Mouse (Mus musculus) layer of hippocampus, postnatal 36 days (tissue): ENCODE data around the gene Rab44. TPM values are rescaled to one million over a fixed set of nuclear protein-coding genes. Genes with fewer than 3 reads are reported as not detected.

Experiments used
- total RNA-seq, 2 experiments: library from RNA; stranded (reverse); gene quantifications; 2 replicates each; pipeline ENCODE4 v1.2.3; 2021

Rab44 gene
- total RNA-seq, 2 experiments from 2014 or later: not detected

Other genes with a start within 250 kb of the Rab44 start
- gene 4930539E08Rik, start 198.8 kb upstream of the Rab44 start, total RNA-seq: 1 to 10 TPM; 3.2 to 4.6 TPM
- not detected for gene Pxt1, start 170.3 kb upstream of the Rab44 start, total RNA-seq
- gene Kctd20, start 162.2 kb upstream of the Rab44 start, total RNA-seq: 10 to 100 TPM; 64.5 to 74.5 TPM
- gene Stk38, start 106.2 kb upstream of the Rab44 start, total RNA-seq: 10 to 100 TPM; 51.7 to 55.6 TPM
- 100 to 1,000 TPM; 141 to 147 TPM for gene Srsf3, start 81.5 kb upstream of the Rab44 start, total RNA-seq
- gene Cdkn1a, start 23.2 kb upstream of the Rab44 start, total RNA-seq: 10 to 100 TPM; 12.9 to 16.7 TPM
- 10 to 100 TPM; 30.4 to 31.7 TPM for gene Cpne5, start 124.0 kb downstream of the Rab44 start, total RNA-seq
- gene Ppil1, start 150.0 kb downstream of the Rab44 start, total RNA-seq: 10 to 100 TPM; 17.6 to 17.9 TPM
- gene BC004004, start 154.6 kb downstream of the Rab44 start, total RNA-seq: 10 to 100 TPM; 77.6 to 80.4 TPM
- gene Pi16, start 203.5 kb downstream of the Rab44 start, total RNA-seq: 1 to 10 TPM; 1.2 to 1.4 TPM
- gene Mtch1, start 233.8 kb downstream of the Rab44 start, total RNA-seq: 100 to 1,000 TPM; 568 to 611 TPM
- 1 to 10 TPM; 4.2 to 6.9 TPM for gene Fgd2, start 246.8 kb downstream of the Rab44 start, total RNA-seq